Mouse (Mus musculus): ENCODE data around the gene Gtpbp4. TPM values are rescaled to one million over a fixed set of nuclear protein-coding genes. Genes with fewer than 3 reads are reported as not detected.
"Not testable (repeated sequence)": the region's sequence is repeated elsewhere in the genome, so short reads cannot be mapped to it uniquely, and the experiment has no call there.

Gene Gtpbp4
- polyA plus RNA-seq, 1 experiment from 2014 or later = 53.2 TPM

GRCm38 (mm10) chr13:9019713-9020112 lies 23.8 kb upstream of the Gtpbp4 start:
- no peak for ATAC-seq (replicated peaks; ENCODE audit: extremely low read depth, insufficient read depth, low FRiP score)
- Histone ChIP-seq H3K27ac (ENCODE audit: low read length) (no peak overlapping the region), H3K36me3 (ENCODE audit: control insufficient read depth, insufficient read depth) (no peaks in the 10 kb centered on the region), H3K4me3 (ENCODE audit: low read length) (no peak overlapping the region), H3K4me1 (ENCODE audit: control insufficient read depth, insufficient read depth, low read length) (no peaks in the 10 kb centered on the region), H3K9me3 (replicated peaks; ENCODE audit: control insufficient read depth, low read length) (no peaks in the 10 kb centered on the region), H3K27me3 (ENCODE audit: control insufficient read depth, insufficient read depth, low read length) (no peaks in the 10 kb centered on the region), H3K9ac (ENCODE audit: low read length) (no peak overlapping the region), H3K4me2 (ENCODE audit: low read depth, low read length) (no peak overlapping the region)
- WGBS = 68% methylated on average over 4 of the region's 4 CpGs

- 58% methylated on average over 2 of the region's 2 CpGs for WGBS
- H3K27me3 ChIP-seq (ENCODE audit: control insufficient read depth, insufficient read depth, low read length) = no peaks in the 10 kb centered on the region
- H3K4me1 ChIP-seq (ENCODE audit: control insufficient read depth, insufficient read depth, low read length) = no peaks in the 10 kb centered on the region
- no peak overlapping the region for H3K9ac ChIP-seq (ENCODE audit: low read length)
- H3K36me3 ChIP-seq (ENCODE audit: control insufficient read depth, insufficient read depth) = no peaks in the 10 kb centered on the region
- no peak overlapping the region for H3K4me2 ChIP-seq (ENCODE audit: low read depth, low read length)
- H3K4me3 ChIP-seq (ENCODE audit: low read length) = no peak overlapping the region
- H3K27ac ChIP-seq (ENCODE audit: low read length) = no peak overlapping the region
- no peaks in the 10 kb centered on the region for H3K9me3 ChIP-seq (replicated peaks; ENCODE audit: control insufficient read depth, low read length)
- ATAC-seq (replicated peaks; ENCODE audit: extremely low read depth, insufficient read depth, low FRiP score) = no peak
These were observed 23.2 kb upstream of the Gtpbp4 start for GRCm38 (mm10) chr13:9018974-9019587.

DNA sequence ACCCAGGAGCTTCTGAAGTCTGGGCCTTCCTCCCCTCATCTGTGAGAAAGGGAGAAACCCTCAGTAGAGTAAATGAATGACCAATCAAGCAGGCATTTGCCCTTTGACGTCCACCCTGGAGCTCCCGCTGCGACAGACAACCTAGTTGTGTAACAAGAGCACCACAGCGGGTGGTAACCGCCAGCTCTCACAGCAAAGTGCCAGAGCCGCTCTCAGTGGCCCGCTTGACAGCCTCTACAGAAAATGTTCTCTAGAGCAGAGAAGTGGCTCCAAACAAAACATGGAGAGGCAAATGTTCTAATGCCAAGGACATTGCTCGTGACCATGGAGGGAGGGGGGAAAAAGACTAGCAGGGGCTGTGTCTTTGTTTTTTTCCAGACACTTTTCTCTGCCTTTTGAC lies 21.3 kb upstream of the Gtpbp4 start:
- 12% methylated on average over 8 of the region's 8 CpGs for WGBS
- no peak overlapping the region for H3K4me2 ChIP-seq (ENCODE audit: low read depth, low read length)
- H3K4me3 ChIP-seq (ENCODE audit: low read length) = no peak overlapping the region
- H3K9ac ChIP-seq (ENCODE audit: low read length) = no peak overlapping the region
- no peaks in the 10 kb centered on the region for H3K36me3 ChIP-seq (ENCODE audit: control insufficient read depth, insufficient read depth)
- no peak for ATAC-seq (replicated peaks; ENCODE audit: extremely low read depth, insufficient read depth, low FRiP score)
- H3K27me3 ChIP-seq (ENCODE audit: control insufficient read depth, insufficient read depth, low read length) = no peaks in the 10 kb centered on the region
- no peaks in the 10 kb centered on the region for H3K4me1 ChIP-seq (ENCODE audit: control insufficient read depth, insufficient read depth, low read length)
- H3K27ac ChIP-seq (ENCODE audit: low read length) = no peak overlapping the region
- no peaks in the 10 kb centered on the region for H3K9me3 ChIP-seq (replicated peaks; ENCODE audit: control insufficient read depth, low read length)

DNA sequence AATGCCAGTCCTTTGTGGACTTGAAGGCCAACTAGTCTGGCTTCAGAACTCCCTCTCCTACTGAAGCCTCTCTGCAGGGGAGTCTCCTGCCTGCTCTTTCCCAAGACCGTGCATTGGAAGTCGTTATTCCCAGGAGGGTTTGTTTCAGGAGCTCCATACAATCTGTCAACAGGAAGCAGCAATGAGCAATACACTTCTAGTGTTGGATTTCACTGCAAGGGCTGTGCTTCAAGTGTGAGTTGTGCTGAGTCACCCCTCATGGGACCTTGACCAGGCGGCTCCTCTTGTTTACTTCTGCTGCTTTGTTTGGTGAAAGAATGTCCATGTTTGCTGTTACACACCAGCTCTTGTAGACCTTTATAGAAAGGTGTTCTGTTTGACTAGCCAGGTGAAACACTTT lies 18.5 kb upstream of the Gtpbp4 start:
- no peak overlapping the region for H3K27ac ChIP-seq (ENCODE audit: low read length)
- H3K9ac ChIP-seq (ENCODE audit: low read length) = no peak overlapping the region
- no peaks in the 10 kb centered on the region for H3K36me3 ChIP-seq (ENCODE audit: control insufficient read depth, insufficient read depth)
- no peak overlapping the region for H3K4me3 ChIP-seq (ENCODE audit: low read length)
- no peak; the same call in 1 of the 2 replicates for ATAC-seq (replicated peaks; ENCODE audit: extremely low read depth, insufficient read depth, low FRiP score)
- WGBS = 21% methylated on average over 3 of the region's 3 CpGs
- H3K4me2 ChIP-seq (ENCODE audit: low read depth, low read length) = no peak overlapping the region
- H3K27me3 ChIP-seq (ENCODE audit: control insufficient read depth, insufficient read depth, low read length) = no peaks in the 10 kb centered on the region
- H3K9me3 ChIP-seq (replicated peaks; ENCODE audit: control insufficient read depth, low read length) = no peaks in the 10 kb centered on the region
- no peaks in the 10 kb centered on the region for H3K4me1 ChIP-seq (ENCODE audit: control insufficient read depth, insufficient read depth, low read length)

GRCm38 (mm10) chr13:9013483-9013882 lies 17.6 kb upstream of the Gtpbp4 start:
- H3K4me2 ChIP-seq (ENCODE audit: low read depth, low read length) = no peak overlapping the region
- no peak overlapping the region for H3K4me3 ChIP-seq (ENCODE audit: low read length)
- no peaks in the 10 kb centered on the region for H3K27me3 ChIP-seq (ENCODE audit: control insufficient read depth, insufficient read depth, low read length)
- ATAC-seq (replicated peaks; ENCODE audit: extremely low read depth, insufficient read depth, low FRiP score) = no peak
- H3K9me3 ChIP-seq (replicated peaks; ENCODE audit: control insufficient read depth, low read length) = no peaks in the 10 kb centered on the region
- 59% methylated on average over 1 of the region's 1 CpGs for WGBS
- no peaks in the 10 kb centered on the region for H3K4me1 ChIP-seq (ENCODE audit: control insufficient read depth, insufficient read depth, low read length)
- H3K9ac ChIP-seq (ENCODE audit: low read length) = no peak overlapping the region
- no peak overlapping the region for H3K27ac ChIP-seq (ENCODE audit: low read length)
- no peaks in the 10 kb centered on the region for H3K36me3 ChIP-seq (ENCODE audit: control insufficient read depth, insufficient read depth)

- no peaks in the 10 kb centered on the region for H3K4me1 ChIP-seq (ENCODE audit: control insufficient read depth, insufficient read depth, low read length)
- H3K9me3 ChIP-seq (replicated peaks; ENCODE audit: control insufficient read depth, low read length) = no peaks in the 10 kb centered on the region
- no peak overlapping the region for H3K4me3 ChIP-seq (ENCODE audit: low read length)
- ATAC-seq (replicated peaks; ENCODE audit: extremely low read depth, insufficient read depth, low FRiP score) = peak; percentile 89; the same call in 1 of the 2 replicates
- 60% methylated on average over 12 of the region's 12 CpGs for WGBS
- no peaks in the 10 kb centered on the region for H3K36me3 ChIP-seq (ENCODE audit: control insufficient read depth, insufficient read depth)
- H3K27ac ChIP-seq (ENCODE audit: low read length) = no peak overlapping the region
- H3K27me3 ChIP-seq (ENCODE audit: control insufficient read depth, insufficient read depth, low read length) = no peaks in the 10 kb centered on the region
- no peak overlapping the region for H3K4me2 ChIP-seq (ENCODE audit: low read depth, low read length)
- no peak overlapping the region for H3K9ac ChIP-seq (ENCODE audit: low read length)
These were observed 15.9 kb upstream of the Gtpbp4 start for GRCm38 (mm10) chr13:9011596-9012350.

GRCm38 (mm10) chr13:9003306-9003705 lies 7.4 kb upstream of the Gtpbp4 start:
- WGBS = 72% methylated on average over 2 of the region's 2 CpGs
- Histone ChIP-seq H3K27ac (ENCODE audit: low read length) (no peak overlapping the region), H3K27me3 (ENCODE audit: control insufficient read depth, insufficient read depth, low read length) (no peaks in the 10 kb centered on the region), H3K9me3 (replicated peaks; ENCODE audit: control insufficient read depth, low read length) (no peaks in the 10 kb centered on the region), H3K4me3 (ENCODE audit: low read length) (no peak overlapping the region), H3K4me1 (ENCODE audit: control insufficient read depth, insufficient read depth, low read length) (no peaks in the 10 kb centered on the region), H3K9ac (ENCODE audit: low read length) (no peak overlapping the region), H3K4me2 (ENCODE audit: low read depth, low read length) (no peak overlapping the region), H3K36me3 (ENCODE audit: control insufficient read depth, insufficient read depth) (no peaks in the 10 kb centered on the region)
- no peak for ATAC-seq (replicated peaks; ENCODE audit: extremely low read depth, insufficient read depth, low FRiP score)

GRCm38 (mm10) chr13:8999464-8999863 lies 3.6 kb upstream of the Gtpbp4 start:
- Histone ChIP-seq H3K4me1 (ENCODE audit: control insufficient read depth, insufficient read depth, low read length) (peaks cover 12% of the 10 kb centered on the region), H3K4me3 (ENCODE audit: low read length) (no peak overlapping the region), H3K9ac (ENCODE audit: low read length) (no peak overlapping the region), H3K27me3 (ENCODE audit: control insufficient read depth, insufficient read depth, low read length) (no peaks in the 10 kb centered on the region), H3K9me3 (replicated peaks; ENCODE audit: control insufficient read depth, low read length) (no peaks in the 10 kb centered on the region), H3K4me2 (ENCODE audit: low read depth, low read length) (no peak overlapping the region), H3K36me3 (ENCODE audit: control insufficient read depth, insufficient read depth) (no peaks in the 10 kb centered on the region), H3K27ac (ENCODE audit: low read length) (no peak overlapping the region)
- no peak for ATAC-seq (replicated peaks; ENCODE audit: extremely low read depth, insufficient read depth, low FRiP score)
- WGBS = 81% methylated on average over 8 of the region's 8 CpGs

DNA sequence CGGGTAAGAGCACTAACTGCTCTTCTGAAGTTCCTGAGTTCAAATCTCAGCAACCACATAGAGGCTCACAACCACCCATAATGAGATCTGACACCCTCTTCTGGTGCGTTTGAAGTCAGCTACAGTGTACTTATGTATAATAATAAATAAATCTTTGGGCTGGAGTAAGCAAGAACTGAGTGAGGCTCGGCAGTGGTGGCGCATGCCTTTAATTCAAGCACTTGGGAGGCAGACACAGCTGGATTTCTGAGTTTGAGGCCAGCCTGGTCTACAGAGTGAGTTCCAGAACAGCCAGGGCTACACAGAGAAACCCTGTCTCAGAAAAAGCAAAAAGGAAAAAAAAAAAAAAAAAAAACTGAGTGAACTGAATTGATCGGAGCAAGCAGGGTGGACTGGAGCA lies 1.3 kb upstream of the Gtpbp4 start:
- H3K27ac ChIP-seq (ENCODE audit: low read length); H3K4me2 ChIP-seq (ENCODE audit: low read depth, low read length); ATAC-seq (replicated peaks; ENCODE audit: extremely low read depth, insufficient read depth, low FRiP score); H3K27me3 ChIP-seq (ENCODE audit: control insufficient read depth, insufficient read depth, low read length); H3K36me3 ChIP-seq (ENCODE audit: control insufficient read depth, insufficient read depth); H3K9ac ChIP-seq (ENCODE audit: low read length); H3K9me3 ChIP-seq (replicated peaks; ENCODE audit: control insufficient read depth, low read length); H3K4me3 ChIP-seq (ENCODE audit: low read length): not testable (repeated sequence)
- WGBS = 75% methylated on average over 5 of the region's 5 CpGs
- peaks cover 12% of the 10 kb centered on the region for H3K4me1 ChIP-seq (ENCODE audit: control insufficient read depth, insufficient read depth, low read length)
